Mouse (Mus musculus): ENCODE data around the gene Camk1.
A peak's percentile ranks its signal among the peaks of the same experiment; 100 is the strongest.
"Not testable (repeated sequence)": the region's sequence is repeated elsewhere in the genome, so short reads cannot be mapped to it uniquely, and the experiment has no call there.

Gene Camk1

DNA sequence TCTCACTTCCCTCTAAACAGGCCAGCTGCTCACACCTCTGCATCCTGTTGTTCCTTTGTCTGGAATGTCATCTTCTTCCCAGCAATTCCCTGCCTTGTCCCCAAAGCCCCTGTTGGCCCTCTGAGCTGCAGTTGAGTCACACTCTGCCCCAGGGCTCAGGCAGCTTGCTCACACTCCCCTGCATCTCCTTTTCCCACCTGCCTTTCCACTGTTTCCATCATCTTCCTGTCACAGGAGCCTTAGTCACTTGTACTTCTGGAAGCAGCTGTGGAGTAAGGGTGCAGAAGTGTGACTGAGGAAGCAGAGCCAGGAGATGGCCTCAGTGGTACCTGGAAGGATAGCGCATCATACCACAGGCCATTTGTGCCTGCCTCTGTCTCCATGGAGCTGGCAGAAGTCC, 18.5 kb upstream of the Camk1 start:
- ATAC-seq (ENCODE audit: insufficient number of reproducible peaks, low FRiP score, low TSS enrichment) = no peak

DNA sequence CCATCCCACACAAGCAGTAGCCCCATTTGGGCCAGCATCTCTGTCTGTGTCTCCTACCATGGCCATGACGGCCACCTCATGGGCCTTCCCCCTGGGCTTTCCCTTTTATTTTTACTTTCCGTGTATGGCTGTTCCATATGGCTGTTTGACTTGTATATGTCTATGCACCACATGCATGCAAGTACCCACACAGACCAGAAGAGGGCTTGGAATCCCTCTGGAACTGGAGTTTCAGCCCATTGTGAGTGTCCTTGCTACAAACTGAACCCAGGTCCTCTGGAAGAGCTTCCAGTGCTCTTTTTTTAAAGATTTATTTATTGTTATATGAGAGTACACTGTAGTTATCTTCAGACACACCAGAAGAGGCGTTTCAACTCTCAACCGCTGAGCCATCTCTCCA, 17.7 kb upstream of the Camk1 start:
- ATAC-seq (ENCODE audit: insufficient number of reproducible peaks, low FRiP score, low TSS enrichment) = no peak

DNA sequence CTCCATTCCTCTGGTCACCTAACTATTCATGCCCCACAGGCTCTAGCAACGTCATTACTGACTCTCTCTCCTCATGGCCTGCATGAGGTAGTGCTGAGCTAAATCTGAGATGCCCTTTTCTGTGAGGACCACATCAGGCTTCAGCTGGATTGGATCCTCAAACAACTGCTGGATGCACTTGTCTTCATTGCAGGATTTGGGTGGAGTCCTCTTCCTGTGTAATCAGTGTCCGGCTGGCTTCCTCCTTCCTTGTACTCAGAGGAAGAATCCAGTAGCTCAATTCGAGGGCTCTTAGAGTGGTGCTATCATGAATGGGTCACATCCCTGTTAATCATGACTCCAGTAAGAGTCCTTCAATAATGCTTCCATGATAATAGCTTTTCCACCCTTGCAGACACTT, 9.9 kb upstream of the Camk1 start:
- ATAC-seq (ENCODE audit: insufficient number of reproducible peaks, low FRiP score, low TSS enrichment) = no peak

DNA sequence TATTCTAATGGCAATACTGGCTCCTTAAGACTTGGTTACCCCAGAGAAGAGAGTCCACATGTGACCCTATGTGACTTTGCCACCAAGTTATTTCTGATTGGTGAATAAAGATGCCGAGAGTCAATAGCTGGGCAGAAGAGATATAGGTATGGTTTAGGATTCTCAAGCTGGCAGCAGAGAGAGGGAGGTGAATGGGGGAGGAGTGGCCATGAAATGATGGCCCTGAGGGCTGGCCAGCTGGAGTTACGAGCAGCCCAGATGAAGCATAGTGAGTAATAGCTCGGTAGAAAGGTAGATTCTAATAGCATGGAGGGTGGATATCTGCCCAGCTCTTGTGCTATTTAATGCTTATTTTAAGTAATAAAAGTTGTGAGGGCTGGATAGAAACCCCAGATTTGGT, 9.0 kb upstream of the Camk1 start:
- no peak for ATAC-seq (ENCODE audit: insufficient number of reproducible peaks, low FRiP score, low TSS enrichment)

DNA sequence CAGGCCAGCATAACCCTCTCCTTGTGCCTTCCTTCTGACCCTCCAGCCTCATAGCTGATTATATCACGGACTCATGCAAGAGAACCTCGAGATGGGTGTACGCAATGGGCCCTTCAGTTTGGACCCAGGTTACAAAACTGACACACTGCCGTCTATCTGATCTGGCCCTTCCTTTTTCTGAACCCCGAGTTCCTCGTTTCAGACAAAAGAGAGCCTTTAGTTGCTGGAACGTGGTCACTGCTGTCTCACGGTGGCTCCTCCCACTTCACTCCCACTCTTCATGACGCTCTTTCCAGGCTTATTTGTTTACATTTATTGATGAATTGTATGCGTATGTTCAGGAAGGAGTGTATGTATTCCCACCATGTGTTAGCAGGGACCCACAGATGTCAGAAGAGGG, 7.9 kb upstream of the Camk1 start:
- no peak for ATAC-seq (ENCODE audit: insufficient number of reproducible peaks, low FRiP score, low TSS enrichment)

DNA sequence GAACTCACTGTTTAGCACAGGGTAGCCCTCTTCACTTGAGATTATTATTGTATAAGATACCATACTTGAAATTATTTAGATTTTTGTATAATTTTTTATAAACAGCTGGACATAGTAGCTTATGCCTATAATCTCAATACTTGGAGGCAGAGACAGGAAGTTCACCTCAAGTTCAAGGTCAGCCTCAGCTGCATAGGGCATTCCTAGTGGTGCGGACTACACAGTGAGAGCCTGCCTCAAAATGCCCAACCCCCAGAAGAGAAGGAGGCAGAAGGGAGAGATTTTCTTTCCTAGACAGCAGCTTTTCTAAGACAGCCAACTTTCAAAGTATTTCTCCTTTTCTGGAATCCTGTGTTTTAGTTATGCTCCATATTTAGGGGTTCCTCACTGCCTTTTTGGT, 7.4 kb upstream of the Camk1 start:
- no peak for ATAC-seq (ENCODE audit: insufficient number of reproducible peaks, low FRiP score, low TSS enrichment)

DNA sequence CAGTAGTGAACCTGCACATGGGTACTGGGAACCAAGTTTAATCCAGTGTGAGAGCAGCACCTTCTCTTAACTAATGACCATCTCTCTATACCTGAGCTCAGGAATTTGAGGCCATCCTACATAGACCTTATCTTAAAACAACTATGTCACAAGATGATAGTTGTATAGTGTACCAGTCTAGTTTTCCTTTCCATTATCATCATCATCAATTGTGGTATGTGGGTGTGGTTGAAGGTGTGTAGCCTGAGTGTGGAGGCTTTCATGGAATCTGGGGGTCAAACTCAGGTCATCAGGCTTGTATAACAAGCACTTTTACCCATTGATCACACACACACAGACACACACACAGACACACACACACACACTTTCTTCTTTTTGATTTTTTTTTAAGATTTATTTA, 6.8 kb upstream of the Camk1 start:
- no peak for ATAC-seq (ENCODE audit: insufficient number of reproducible peaks, low FRiP score, low TSS enrichment)

DNA sequence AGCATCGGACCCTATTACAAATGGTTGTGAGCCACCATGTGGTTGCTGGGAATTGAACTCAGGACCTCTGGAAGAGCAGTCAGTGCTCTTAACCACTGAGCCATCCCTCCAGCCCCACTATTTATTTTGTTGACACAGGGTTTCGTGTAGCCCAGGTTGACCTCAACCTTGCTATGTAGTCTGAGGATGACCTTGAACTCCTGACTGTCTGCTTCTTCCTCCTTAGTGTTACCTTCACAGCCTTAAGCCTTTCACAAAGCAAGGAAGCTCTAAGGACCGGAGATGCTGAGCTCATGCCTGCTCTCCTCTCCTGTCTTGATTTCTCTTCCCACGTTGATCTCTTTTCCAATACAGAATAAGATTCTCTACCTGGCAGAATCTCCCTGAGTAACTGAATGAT, 3.1 kb upstream of the Camk1 start:
- no peak for ATAC-seq (ENCODE audit: insufficient number of reproducible peaks, low FRiP score, low TSS enrichment)

DNA sequence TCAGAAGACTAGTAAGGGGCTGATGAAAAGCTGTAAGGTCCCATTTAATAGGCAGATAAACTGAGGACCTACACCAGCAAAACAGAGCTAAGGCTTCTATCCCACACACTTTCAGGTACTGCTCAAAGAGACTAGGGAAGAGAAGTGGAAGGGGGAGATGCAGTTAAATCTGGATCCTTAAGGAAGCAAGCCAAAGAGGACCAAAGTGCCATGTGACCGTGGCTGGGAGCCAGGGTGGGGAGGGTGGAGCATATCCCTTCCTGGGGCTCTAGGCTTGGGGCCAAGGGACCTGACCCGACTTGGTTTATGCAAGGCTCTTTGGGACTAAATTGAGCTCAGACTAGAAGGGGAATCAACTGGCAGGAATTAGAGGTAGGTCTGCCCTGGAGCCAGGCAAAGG, 537 bp upstream of the Camk1 start:
- no peak for ATAC-seq (ENCODE audit: insufficient number of reproducible peaks, low FRiP score, low TSS enrichment)

DNA sequence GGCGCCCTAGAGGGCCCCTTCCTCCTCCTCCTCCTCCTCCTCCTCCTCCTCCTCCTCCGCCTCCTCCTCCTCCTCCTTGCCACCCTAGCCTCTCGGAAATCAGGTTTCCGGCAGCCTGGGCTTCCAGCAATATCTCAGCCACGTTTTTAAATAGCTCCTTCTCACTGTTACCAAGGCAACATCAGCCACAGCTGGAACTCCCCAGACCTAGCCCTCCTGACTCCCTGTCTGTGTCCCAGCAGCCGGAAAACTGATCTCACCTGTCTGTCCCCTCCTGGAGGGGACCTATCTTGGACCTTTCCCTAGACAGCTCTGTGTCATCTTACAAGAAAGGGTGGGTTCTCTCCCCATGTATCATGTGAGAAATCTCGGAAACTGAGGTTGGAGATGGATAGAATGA, 1.5 kb downstream of the Camk1 start:
- no peak for ATAC-seq (ENCODE audit: insufficient number of reproducible peaks, low FRiP score, low TSS enrichment)

DNA sequence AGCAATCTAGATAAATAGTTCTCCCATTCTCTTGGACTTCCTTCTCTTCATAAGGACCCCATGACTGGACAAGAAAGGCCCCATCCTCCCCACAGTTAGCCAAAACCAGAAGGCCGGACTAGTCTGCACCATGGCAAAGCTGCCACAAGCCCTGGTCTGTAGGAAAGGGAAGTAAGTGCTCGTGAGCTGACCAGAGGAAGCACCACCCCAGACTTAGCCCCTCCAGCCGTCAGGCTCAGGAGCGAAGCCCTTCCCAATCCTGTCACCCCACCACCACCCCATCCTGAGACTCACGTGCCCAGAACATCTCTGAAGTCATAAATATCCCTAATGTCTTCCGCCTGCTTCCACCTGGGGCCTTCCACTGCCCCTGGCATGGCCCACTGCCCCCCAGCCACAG, 2.2 kb downstream of the Camk1 start:
- no peak for ATAC-seq (ENCODE audit: insufficient number of reproducible peaks, low FRiP score, low TSS enrichment)

DNA sequence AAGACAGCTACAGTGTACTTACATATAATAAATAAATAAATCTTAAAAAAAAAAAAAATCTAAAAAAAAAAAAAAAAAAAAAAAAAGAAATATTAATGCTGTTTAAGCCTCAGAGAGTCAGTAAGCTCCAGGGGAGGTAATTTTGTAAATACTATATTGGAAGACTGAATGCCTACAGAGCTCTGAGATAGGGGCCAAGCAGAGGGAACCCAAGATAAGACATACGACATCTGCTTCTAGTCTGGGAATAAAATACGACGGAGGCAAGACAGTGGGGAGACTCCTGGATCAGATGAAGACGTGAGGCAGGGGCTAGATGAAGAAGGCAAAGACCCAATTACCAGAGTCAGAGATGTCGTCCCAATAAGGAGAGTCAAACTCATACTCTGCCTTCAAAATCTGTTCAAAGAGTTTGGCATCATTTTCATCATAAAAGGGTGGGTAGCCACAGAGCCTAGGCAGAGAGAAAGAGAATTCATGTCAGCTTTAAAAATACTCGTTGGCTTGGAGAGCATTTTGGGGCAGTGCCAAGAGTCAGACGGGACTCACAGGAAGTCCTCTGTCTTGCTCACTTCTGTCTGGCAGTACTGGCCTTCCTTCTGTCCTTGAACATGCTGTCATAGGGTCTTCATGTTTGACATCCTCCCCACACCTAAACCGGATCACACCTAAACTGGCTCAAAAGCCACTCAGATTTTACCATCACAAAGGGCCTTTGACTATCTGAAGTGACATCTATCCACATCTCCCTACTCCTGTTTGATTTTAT, 6.7 kb downstream of the Camk1 start:
- no peak for ATAC-seq (ENCODE audit: insufficient number of reproducible peaks, low FRiP score, low TSS enrichment)

DNA sequence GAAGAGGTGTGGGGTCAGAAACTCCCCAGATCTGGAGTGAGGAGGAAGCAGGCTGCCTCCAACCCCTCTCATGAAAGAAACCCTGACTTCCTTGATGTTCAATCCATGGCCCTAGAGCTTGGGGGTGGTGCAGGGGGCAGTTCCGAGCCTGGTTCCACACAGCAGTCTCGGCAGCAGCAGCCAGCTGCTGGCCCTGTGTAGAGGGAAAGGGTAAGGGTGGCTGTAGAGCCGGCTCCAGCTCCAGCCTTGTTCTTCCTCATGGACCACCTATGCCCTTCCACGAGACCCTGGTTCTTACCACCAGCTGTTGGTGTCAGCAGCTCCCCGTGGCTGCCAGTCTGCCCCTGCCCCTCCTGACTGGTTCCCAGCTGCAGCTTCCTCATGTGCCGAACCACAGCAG, 9.6 kb downstream of the Camk1 start:
- ATAC-seq (ENCODE audit: insufficient number of reproducible peaks, low FRiP score, low TSS enrichment) = no peak

DNA sequence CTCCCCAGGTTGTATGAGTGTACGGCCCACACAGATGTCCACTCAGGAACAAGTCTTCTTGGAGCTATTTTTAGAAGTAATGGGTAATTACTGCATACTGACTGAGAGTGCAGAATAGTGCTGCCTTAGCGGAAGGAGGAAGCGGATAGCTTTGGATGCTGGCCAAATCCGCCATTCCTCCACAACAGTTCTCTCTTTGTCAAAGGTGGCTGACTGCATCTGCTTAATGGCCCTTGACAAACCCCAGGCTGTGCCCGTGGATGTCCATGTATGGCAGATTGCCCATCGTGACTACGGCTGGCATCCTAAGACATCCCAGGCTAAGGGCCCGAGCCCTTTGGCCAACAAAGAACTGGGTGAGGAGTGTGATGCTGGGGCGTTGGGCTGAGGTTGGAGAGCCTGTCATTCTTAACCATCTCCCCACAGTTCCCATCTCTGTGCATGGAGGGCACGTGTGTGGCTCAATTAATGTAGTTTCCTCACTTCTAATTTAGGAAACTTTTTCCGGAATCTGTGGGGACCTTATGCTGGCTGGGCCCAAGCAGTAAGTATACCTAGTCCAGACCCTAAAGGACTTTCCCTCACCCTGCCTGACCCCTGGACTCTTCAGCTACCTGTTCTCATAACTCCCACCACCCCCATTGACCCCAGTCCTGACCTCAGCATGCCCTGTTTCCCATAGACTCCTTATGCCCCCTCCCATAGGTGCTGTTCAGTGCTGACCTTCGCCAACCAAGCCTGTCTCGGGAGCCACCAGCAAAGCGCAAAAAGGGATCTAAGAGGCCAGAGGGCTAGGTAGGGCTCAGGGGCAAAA, 10.4 kb downstream of the Camk1 start:
- ATAC-seq (ENCODE audit: insufficient number of reproducible peaks, low FRiP score, low TSS enrichment) = 0 out of 2 replicates have a peak, but pooled peaks have one; percentile 41

DNA sequence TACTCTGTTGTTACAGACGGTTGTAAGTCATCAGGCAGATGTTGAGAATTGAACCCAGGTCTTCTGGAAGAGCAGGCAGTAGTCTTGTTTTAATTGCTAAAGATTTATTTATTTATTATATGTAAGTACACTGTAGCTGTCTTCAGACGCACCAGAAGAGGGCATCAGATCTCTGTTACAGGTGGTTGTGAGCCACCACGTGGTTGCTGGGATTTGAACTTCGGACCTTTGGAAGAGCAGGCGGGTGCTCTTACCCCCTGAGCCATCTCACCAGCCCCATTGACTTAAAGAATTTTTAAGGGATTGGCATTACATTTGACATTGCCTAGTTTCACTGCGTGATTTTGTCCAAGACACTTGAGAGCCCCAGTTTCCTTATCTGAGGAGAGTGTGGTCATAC, 11.1 kb downstream of the Camk1 start:
- ATAC-seq (ENCODE audit: insufficient number of reproducible peaks, low FRiP score, low TSS enrichment) = not testable (repeated sequence)

DNA sequence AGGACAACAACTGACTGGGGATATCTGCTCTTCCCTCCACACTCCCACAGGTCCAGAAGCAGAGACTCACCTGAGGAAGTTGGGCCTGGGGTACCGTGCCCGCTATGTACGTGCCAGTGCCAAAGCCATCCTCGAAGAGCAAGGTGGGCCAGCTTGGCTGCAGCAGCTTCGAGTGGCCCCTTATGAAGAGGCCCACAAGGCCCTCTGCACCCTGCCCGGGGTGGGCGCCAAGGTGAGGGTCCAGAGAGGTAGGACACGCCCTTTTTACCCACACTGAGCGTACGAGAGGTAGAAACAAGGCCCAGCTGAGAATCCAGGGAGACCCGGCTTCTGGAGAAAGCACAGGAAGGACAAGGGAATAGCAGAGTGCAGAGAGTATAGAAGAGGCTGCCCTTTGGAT, 12.1 kb downstream of the Camk1 start:
- ATAC-seq (ENCODE audit: insufficient number of reproducible peaks, low FRiP score, low TSS enrichment) = no peak

DNA sequence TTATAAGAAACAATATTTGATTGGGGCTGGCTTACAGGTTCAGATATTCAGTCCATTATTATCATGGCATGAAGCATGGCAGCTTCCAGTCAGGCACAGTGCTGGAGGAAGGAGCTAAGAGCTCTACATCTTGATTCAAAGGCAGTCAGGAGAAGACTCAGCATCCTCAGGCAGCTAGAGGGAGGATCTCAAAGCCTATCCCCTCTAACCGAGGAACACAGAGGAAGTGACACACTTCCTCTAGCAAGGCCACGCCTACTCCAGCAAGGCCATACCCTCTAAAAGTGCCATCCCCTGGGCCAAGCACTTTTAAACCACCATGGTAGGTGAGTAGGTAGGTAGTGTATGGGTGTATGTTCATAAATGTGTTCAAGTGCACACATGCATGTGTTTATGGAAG, 13.2 kb downstream of the Camk1 start:
- ATAC-seq (ENCODE audit: insufficient number of reproducible peaks, low FRiP score, low TSS enrichment) = no peak

DNA sequence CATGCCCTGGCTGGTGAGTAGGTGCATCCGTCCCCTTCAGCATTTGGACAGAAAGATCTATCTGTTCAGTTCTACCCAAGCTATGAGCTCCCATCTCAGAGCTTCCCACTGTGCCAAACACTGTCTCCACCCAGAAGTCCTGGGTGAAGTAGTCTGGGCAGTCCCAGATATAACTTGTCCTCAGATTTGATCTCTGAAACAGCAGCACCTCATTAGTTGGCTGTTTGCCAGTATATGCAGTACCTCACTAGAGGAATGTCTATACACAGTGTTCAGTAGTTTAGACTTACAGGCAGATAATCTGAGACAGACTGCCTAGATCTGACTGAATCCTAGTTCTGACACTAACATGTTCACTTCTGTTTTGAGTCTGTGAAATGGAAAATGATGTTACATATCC, 14.4 kb downstream of the Camk1 start:
- ATAC-seq (ENCODE audit: insufficient number of reproducible peaks, low FRiP score, low TSS enrichment) = no peak

DNA sequence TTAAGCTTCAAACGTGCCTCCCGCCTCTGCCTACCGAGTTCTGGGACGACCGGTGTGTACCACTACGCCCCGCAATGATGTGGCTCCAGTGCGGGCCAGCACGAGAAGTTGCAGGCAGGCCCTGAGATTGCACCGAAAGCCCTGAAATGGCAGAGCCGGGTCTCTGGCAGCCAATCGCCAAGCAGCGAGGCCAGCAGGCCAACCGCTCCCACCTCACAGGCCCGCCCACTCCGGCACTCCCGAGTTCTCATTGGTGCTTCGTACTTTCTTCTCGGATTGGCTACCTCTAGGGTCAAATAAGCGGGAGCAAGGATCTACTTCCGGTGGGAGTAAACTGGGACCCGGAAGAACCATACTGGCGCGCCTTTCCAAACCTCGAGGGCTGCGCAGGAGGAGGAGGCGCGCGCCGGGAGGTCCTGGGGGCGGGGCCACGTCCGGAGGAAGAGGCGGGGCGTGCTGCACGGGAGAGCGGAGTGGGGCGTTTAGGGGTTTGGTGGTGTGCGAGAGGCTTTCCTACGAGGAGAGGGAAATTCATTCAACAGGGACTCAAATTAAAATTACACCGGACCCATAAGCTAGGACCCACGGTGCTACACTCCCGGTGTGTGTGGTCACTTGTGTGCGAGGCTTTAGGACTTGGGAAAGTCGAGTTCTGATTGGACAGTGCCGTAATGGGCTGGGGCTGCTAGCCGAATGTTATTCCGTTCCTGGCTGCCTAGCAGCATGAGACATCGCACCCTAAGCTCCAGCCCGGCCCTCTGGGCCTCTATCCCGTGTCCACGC, 17.1 kb downstream of the Camk1 start, which contains the start of gene Ogg1:
TSS of gene Ogg1 (plus strand) at position 440 of the 783 bp plus-strand sequence.
- peak; percentile 99 for ATAC-seq (ENCODE audit: insufficient number of reproducible peaks, low FRiP score, low TSS enrichment)

DNA sequence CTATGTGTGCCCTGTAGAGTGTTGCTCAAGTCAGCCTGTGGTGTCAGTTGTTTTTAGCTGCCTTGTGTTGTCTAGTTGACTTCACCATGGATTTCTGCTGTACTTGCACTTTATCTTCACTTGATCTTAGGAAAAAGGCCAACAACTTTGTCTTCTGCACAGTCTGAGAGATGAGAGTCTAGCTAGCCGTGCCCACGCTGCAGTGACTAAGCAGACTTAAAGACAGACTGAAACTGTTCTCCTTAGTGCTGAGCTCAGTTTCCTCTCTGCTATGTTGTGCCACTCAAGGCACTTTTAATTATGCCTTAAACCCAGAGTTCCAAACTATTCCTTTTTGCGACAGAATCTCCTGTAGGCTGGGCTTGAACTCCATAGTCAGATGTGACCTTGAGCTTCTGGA, 27.8 kb downstream of the Camk1 start:
- ATAC-seq (ENCODE audit: insufficient number of reproducible peaks, low FRiP score, low TSS enrichment) = no peak

DNA sequence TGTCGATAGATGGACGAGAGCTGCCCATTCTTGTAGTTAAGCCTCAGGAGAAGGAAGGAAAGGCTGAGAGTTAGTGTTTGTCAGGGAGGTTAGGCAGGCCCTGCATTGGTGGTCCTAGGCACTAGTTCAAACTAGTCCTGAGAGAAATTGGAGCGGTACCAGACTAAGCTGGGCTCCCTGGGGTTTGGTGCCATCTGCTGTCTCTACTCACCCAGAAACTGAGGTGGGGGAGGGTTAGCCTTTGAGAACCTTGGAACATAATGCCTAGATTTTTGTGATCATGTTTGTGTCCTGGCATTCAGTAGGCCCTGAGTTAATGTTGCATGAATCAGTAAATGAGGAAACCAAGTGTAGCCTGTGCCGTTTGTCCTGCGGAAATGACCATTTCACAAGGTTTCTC, 35.6 kb downstream of the Camk1 start:
- ATAC-seq (ENCODE audit: insufficient number of reproducible peaks, low FRiP score, low TSS enrichment) = no peak

Measured in cerebellum, adult (tissue).